Mouse (Mus musculus): ENCODE results near the gene Kif6.

- TF ChIP-seq POLR2A (IDR thresholded peaks at IDR 0.05; ENCODE audit: low read depth, low read length) (no peak), CTCF (IDR thresholded peaks at IDR 0.05; ENCODE audit: extremely low read depth, insufficient read length, insufficient replicate concordance, low read depth, low read length) (no peak)
Observed at GRCm38 (mm10) chr17:49934586-49934985, 319.6 kb downstream of the Kif6 start.
